Mouse (Mus musculus) limb, embryonic 14.5 days (tissue): ENCODE measurements around the gene Slc39a5. TPM values are rescaled to one million over a fixed set of nuclear protein-coding genes. Genes with fewer than 3 reads are reported as not detected.

Experiments
- ATAC-seq: fragments of 200-750 bp; cut with Nextera tagmentation; 2 replicates; pipeline ENCODE4 v1.8.0; 2017; ENCODE audit warnings: low read depth, moderate number of reproducible peaks, moderate TSS enrichment; ENCODE audit not compliant: low FRiP score
- DNase-seq: peaks from one replicate; pipeline ENCODE4 v3.0.0-alpha.2; 2015; ENCODE audit warnings: low spot score
- H3K27ac ChIP-seq: fragments of 300-500 bp; sonication (generic); replicated peaks from 2 replicates; pipeline ENCODE4 v1.5.1; 2014; ENCODE audit warnings: low read depth, mild to moderate bottlenecking, low read length, moderate library complexity, mixed read lengths
- H3K27me3 ChIP-seq: fragments of 300-500 bp; sonication (generic); 2 replicates; pipeline ENCODE4 v1.6.1; 2014; ENCODE audit warnings: low read length, mixed read lengths; ENCODE audit not compliant: control insufficient read depth, insufficient read depth
- H3K36me3 ChIP-seq: fragments of 300-500 bp; sonication (generic); 2 replicates; pipeline ENCODE4 v1.6.1; 2014; ENCODE audit warnings: mild to moderate bottlenecking, low read length, moderate library complexity, mixed read lengths; ENCODE audit not compliant: control insufficient read depth, insufficient read depth
- H3K4me1 ChIP-seq: fragments of 300-500 bp; sonication (generic); 2 replicates; pipeline ENCODE4 v1.6.1; 2014; ENCODE audit warnings: antibody characterized with exemption, low read length, mixed read lengths; ENCODE audit not compliant: control insufficient read depth, insufficient read depth
- H3K4me2 ChIP-seq: fragments of 300-500 bp; sonication (generic); replicated peaks from 2 replicates; pipeline ENCODE4 v1.6.1; 2014; ENCODE audit warnings: low read depth, mild to moderate bottlenecking, low read length, moderate library complexity; ENCODE audit not compliant: severe bottlenecking
- H3K4me3 ChIP-seq: fragments of 300-500 bp; sonication (generic); replicated peaks from 2 replicates; pipeline ENCODE4 v1.5.1; 2014; ENCODE audit warnings: low read length
- H3K9ac ChIP-seq: fragments of 300-500 bp; sonication (generic); 2 replicates; pipeline ENCODE4 v1.6.1; 2014; ENCODE audit warnings: mild to moderate bottlenecking, low read depth, low read length, moderate library complexity; ENCODE audit not compliant: severe bottlenecking
- H3K9me3 ChIP-seq: fragments of 300-500 bp; sonication (generic); 2 replicates; pipeline ENCODE4 v1.6.1; 2016; ENCODE audit warnings: low read length; ENCODE audit not compliant: control insufficient read depth
- POLR2A ChIP-seq: fragments of 200-500 bp; IDR thresholded peaks from 2 replicates; pipeline ENCODE4 v1.8.0; 2012; ENCODE audit warnings: inconsistent platforms, mild to moderate bottlenecking, moderate library complexity, borderline replicate concordance; ENCODE audit not compliant: insufficient read depth, insufficient read length; ENCODE audit errors: extremely low read depth
- WGBS: fragments of 180-500 bp; shearing (Covaris S2); extraction: QIAGEN DNeasy Blood & Tissue Kit; methylation state at CpG from one replicate; pipeline ENCODE4 v1.1.7; 2014; 5-methylcytosine and 5-hydroxymethylcytosine counted together
- polyA plus RNA-seq, 2 experiments: library from polyadenylated mRNA; depleted of rRNA in 1 of 2; stranded (reverse) in 1 of 2; unstranded in 1 of 2; fragments of >200 nt; fragmentation: Nextera tagmentation in 1 of 2; extraction: Ambion mirVana in 1 of 2; gene quantifications; 2 replicates each; pipeline versions ENCODE4 v1.2.1 to v1.2.3; 2012 to 2014

The Slc39a5 gene
- polyA plus RNA-seq, 2 experiments: 0.39 TPM; not detected in 1

DNA sequence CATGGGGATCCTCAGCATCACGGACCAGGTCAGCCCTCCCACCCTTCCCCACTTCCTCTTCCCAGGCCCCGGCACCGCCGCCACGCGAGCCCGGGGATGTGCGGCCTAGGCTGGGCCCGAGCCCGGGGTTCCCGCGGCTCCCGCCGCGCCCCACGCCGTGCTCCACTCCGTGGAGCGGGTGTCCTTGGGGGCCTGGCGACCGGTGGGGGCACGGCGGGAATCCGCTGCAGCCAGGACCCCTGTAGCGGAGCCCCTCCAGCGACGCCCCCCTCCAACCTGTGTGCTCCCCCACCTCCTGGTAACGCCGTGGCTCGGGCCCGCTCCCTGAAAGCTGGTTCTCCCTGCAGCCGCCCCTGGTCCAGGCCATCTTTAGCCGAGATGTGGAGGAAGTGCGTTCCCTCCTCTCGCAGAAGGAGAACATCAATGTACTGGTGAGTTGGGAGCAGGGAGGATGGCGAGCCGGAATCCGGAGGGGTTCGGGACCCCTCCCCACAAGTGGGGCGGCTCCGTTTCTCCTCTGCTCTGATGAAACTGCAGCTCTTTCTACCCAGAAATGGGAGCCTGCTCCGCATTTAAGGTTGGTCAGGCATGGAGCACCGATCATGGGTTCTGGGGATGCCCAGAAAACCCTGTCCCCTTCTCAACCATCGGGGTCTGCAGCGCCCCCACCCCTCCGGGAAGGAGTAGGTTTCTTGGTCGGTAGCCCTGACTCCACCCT, 23.6 kb downstream of the Slc39a5 start:
- Histone ChIP-seq H3K36me3 (peaks cover 40% of the 10 kb centered on the region), H3K4me1 (peaks cover 14% of the 10 kb centered on the region; the same call in 1 of the 2 replicates), H3K27ac (peak overlapping the region; percentile 97), H3K4me3 (peak overlapping the region; percentile 98), H3K4me2 (peak overlapping the region; percentile 72), H3K9me3 (no peaks in the 10 kb centered on the region), H3K27me3 (no peaks in the 10 kb centered on the region), H3K9ac (peak overlapping the region; percentile 98)
- ATAC-seq (peak; percentile 62), DNase-seq (peak; percentile 66)
- WGBS: 0% methylated on average over 37 of the region's 47 CpGs
- no peak for TF ChIP-seq POLR2A

DNA sequence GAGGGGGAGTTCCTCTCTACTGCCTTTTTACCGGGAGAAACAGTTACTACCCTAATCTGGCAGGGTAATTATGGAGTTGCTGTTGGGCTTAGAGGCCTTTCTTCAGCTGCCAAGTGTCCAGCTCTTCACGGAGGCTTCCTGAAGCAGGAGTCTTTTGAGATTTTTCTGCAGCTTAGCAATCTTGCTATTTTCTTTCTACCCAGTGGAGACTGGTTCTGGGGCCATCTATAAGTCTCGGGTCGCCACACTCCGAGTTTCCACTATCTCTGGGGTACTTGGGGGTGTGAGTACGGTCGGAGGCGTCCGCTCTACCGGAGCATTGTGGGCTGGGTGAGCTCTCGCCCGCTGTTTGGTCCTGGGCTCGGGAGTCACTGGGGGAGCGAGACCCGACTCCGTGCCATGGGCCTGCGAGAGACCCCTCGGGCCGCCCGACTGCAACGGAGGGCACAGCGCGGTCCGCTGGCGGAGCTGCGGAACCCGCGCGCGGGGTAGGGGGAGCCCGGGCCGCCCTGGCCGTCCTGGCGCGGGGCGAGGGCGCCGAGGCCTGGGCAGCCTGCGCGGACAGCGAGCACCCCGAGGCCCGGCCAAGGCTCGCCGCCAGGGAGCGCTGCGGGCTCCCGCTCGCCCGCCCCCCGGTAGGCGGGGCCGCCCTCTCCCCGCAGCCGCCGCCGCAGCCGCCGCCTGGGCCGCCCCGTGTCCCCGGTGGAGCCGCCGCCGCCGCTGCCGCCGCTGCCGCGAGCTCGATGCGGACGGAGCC, 24.4 kb downstream of the Slc39a5 start, which contains the start of gene Ankrd52:
Gene Ankrd52 (plus strand): TSS at position 661 of the 757 bp plus-strand sequence.
- WGBS: 0% methylated on average over 15 of the region's 73 CpGs
- ATAC-seq (peak; percentile 93), DNase-seq (peak; percentile 79)
- Histone ChIP-seq H3K27ac (peak within 1 kb of the TSS; percentile 97), H3K4me1 (peaks cover 14% of the 10 kb centered on the region; the same call in 1 of the 2 replicates), H3K4me3 (peak within 1 kb of the TSS; percentile 98), H3K9me3 (no peaks in the 10 kb centered on the region), H3K27me3 (no peaks in the 10 kb centered on the region), H3K36me3 (peaks cover 33% of the 10 kb centered on the region), H3K4me2 (peak within 1 kb of the TSS; percentile 72), H3K9ac (peak within 1 kb of the TSS; percentile 98)
- peak; percentile 69; the same call in 1 of the 2 replicates for TF ChIP-seq POLR2A

DNA sequence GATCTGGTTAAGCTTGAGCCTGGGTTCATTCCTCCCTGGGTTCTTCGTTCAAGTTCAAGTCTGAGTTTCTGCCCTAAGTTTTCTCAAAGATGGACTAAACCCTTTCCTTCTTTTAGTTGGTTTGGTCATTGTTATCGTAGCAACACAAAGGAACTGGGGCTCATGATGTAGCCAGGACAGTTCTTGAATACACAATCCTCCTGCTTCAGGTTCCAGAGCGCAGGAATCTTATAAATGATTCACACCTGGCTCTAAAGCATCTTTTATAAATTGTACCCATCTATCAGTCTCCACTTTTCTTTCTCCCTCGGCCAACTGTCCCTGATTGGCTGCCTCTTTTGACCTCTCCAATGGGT, 25.0 kb downstream of the Slc39a5 start:
- WGBS: 39% methylated on average over 4 of the region's 4 CpGs
- H3K36me3 ChIP-seq: peaks cover 29% of the 10 kb centered on the region
- H3K9me3 ChIP-seq: no peaks in the 10 kb centered on the region
- no peak for TF ChIP-seq POLR2A
- DNase-seq: no peak
- H3K4me3 ChIP-seq: peak overlapping the region; percentile 98
- no peaks in the 10 kb centered on the region for H3K27me3 ChIP-seq
- peak overlapping the region; percentile 97 for H3K27ac ChIP-seq
- H3K4me1 ChIP-seq: peaks cover 14% of the 10 kb centered on the region; the same call in 1 of the 2 replicates
- no peak for ATAC-seq
- H3K4me2 ChIP-seq: peak overlapping the region; percentile 72
- peak overlapping the region; percentile 98 for H3K9ac ChIP-seq

DNA sequence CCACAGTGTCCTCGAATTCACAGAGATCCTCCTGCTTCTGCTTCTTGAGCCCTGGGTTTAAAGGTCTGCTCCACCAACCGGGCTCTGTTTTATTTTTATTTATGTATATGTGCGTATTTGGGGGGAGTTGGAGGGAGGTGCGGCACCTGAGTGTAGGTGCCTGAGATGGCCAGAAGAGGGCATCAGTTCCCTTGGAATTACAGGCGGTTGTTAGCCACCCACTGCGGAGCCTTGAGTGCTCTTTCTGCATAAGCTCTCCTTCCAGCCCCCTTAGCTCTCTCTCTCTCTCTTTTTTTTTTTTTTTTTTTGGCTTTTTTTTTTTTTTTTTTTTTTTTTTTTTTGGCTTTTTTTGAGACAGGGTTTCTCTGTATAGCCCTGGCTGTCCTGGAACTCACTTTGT, 26.6 kb downstream of the Slc39a5 start:
- H3K4me2 ChIP-seq: no peak overlapping the region
- ATAC-seq (no peak), DNase-seq (no peak)
- no peak overlapping the region for H3K27ac ChIP-seq
- WGBS: 82% methylated on average over 6 of the region's 6 CpGs
- H3K4me1 ChIP-seq: peaks cover 14% of the 10 kb centered on the region; the same call in 1 of the 2 replicates
- TF ChIP-seq POLR2A: no peak
- H3K27me3 ChIP-seq: no peaks in the 10 kb centered on the region
- no peak overlapping the region for H3K9ac ChIP-seq
- H3K4me3 ChIP-seq: no peak overlapping the region
- peaks cover 13% of the 10 kb centered on the region for H3K36me3 ChIP-seq
- no peaks in the 10 kb centered on the region for H3K9me3 ChIP-seq

DNA sequence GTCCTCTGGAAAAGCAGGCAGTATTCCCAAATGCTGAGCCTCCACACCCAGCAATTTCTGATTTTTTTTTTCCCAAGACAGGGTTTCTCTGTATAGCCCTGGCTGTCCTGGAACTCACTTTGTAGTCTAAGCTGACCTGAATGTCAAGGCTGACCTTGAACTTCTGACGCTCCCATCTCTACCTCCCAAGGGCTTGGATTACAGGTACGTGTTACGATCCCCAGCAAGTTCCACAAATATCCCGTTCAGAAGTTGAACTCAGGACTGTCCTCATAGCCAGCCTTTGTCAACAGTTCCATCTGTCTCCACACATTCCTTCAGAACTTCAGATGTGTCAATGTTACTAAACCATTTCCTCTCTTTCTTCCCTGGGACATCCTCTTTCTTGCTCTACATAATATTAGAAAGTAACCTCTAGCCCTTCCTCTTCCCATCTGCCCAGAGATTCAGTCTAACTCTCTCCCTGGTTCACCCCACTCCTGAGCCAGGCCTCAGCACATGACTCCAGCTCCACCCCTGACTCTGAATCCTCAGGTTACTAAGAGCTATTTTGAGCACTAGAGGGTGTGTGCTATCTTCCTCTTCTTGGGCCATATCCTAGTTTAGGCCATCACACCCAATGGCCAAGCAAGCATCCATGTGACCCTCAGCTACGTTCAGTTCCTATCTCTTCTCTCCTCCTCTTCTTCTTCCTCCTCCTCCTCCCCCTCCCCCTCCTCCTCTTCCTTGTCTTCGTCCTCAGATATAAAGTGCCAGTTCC, 27.9 kb downstream of the Slc39a5 start:
- Histone ChIP-seq H3K4me1 (peaks cover 7% of the 10 kb centered on the region; the same call in 1 of the 2 replicates), H3K4me3 (no peak overlapping the region), H3K27ac (no peak overlapping the region), H3K4me2 (no peak overlapping the region), H3K9ac (no peak overlapping the region), H3K9me3 (no peaks in the 10 kb centered on the region), H3K27me3 (no peaks in the 10 kb centered on the region), H3K36me3 (peaks cover 1% of the 10 kb centered on the region)
- no peak for TF ChIP-seq POLR2A
- no peak for ATAC-seq
- no peak for DNase-seq
- WGBS: 79% methylated on average over 6 of the region's 6 CpGs
